Mouse (Mus musculus): Measurements from ENCODE around the gene Rhot2.

DNA sequence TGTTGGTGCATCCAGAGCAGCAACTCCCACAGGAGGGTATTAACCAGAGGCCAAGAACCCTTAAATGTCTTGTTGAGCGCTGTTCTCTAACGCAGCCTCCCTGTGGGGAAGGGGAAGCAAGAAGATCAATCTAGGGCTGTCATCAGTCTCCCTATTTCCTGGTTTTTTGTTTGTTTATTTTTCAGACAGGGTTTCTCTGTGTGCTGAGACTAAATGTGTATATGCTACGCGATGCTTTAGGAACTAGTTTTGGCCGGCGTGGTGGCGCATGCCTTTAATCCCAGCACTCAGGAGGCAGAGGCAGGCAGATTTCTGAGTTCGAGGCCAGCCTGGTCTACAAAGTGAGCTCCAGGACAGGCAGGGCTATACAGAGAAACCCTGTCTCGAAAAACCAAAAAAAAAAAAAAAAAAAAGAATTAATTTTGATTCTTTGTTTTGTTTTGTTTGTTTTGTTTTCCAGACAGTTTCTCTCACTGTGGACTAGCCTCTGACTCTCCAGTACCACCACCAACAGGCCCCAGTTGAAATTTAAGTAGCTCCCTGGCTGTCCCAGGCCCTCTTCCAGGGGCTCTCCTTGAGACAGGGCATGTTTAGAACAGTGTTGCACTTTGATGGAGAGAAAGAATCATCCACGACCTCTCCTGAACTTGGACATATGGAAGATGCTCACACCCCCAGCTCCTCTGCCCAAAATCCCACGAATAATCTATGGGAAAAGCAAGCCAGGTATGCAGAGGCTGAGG lies 28.9 kb upstream of the Rhot2 start:
- no peak for TF ChIP-seq CTCF (IDR thresholded peaks at IDR 0.05; ENCODE audit: borderline replicate concordance, insufficient read depth, low read depth, low read length)
- no peak for TF ChIP-seq POLR2A (IDR thresholded peaks at IDR 0.05; ENCODE audit: borderline replicate concordance, insufficient read depth, low read length)
